Mouse (Mus musculus): ENCODE measurements around the gene Zbtb43.

Zbtb43 gene

GRCm38 (mm10) chr2:33468466-33469097, at the start of gene Zbtb43:
TSS of gene Zbtb43 (minus strand) at chr2:33468559.
- DNase-seq (ENCODE audit: low spot score) = peak; percentile 88

GRCm38 (mm10) chr2:33515856-33516255, 47.5 kb upstream of the Zbtb43 start:
- DNase-seq (ENCODE audit: low spot score) = no peak

- no peak for DNase-seq (ENCODE audit: low spot score)
These were observed 47.1 kb upstream of the Zbtb43 start for GRCm38 (mm10) chr2:33515431-33515830.

GRCm38 (mm10) chr2:33510791-33511190, 42.4 kb upstream of the Zbtb43 start:
- no peak for DNase-seq (ENCODE audit: low spot score)

GRCm38 (mm10) chr2:33502602-33503001, 34.2 kb upstream of the Zbtb43 start:
- no peak for DNase-seq (ENCODE audit: low spot score)

GRCm38 (mm10) chr2:33498280-33498679, 29.9 kb upstream of the Zbtb43 start:
- no peak for DNase-seq (ENCODE audit: low spot score)

GRCm38 (mm10) chr2:33495654-33496053, 27.3 kb upstream of the Zbtb43 start:
- DNase-seq (ENCODE audit: low spot score) = no peak

- no peak for DNase-seq (ENCODE audit: low spot score)
These were observed 23.7 kb upstream of the Zbtb43 start for GRCm38 (mm10) chr2:33492041-33492440.

- DNase-seq (ENCODE audit: low spot score) = no peak
These were observed 21.2 kb upstream of the Zbtb43 start for GRCm38 (mm10) chr2:33489565-33489964.

GRCm38 (mm10) chr2:33487332-33487731, 19.0 kb upstream of the Zbtb43 start:
- no peak for DNase-seq (ENCODE audit: low spot score)

GRCm38 (mm10) chr2:33486866-33487265, 18.5 kb upstream of the Zbtb43 start:
- peak; percentile 42 for DNase-seq (ENCODE audit: low spot score)

GRCm38 (mm10) chr2:33477961-33478755, 9.8 kb upstream of the Zbtb43 start:
- DNase-seq (ENCODE audit: low spot score) = no peak

GRCm38 (mm10) chr2:33475961-33476360, 7.6 kb upstream of the Zbtb43 start:
- no peak for DNase-seq (ENCODE audit: low spot score)

GRCm38 (mm10) chr2:33467546-33468465, 553 bp downstream of the Zbtb43 start:
- DNase-seq (ENCODE audit: low spot score) = no peak

GRCm38 (mm10) chr2:33465966-33466365, 2.4 kb downstream of the Zbtb43 start:
- no peak for DNase-seq (ENCODE audit: low spot score)

GRCm38 (mm10) chr2:33465215-33465614, 3.1 kb downstream of the Zbtb43 start:
- DNase-seq (ENCODE audit: low spot score) = no peak

- no peak for DNase-seq (ENCODE audit: low spot score)
These were observed 6.3 kb downstream of the Zbtb43 start for GRCm38 (mm10) chr2:33462066-33462465.

GRCm38 (mm10) chr2:33461066-33461465, 7.3 kb downstream of the Zbtb43 start:
- DNase-seq (ENCODE audit: low spot score) = no peak

GRCm38 (mm10) chr2:33459660-33460059, 8.7 kb downstream of the Zbtb43 start:
- no peak for DNase-seq (ENCODE audit: low spot score)

- no peak for DNase-seq (ENCODE audit: low spot score)
These were observed 11.7 kb downstream of the Zbtb43 start for GRCm38 (mm10) chr2:33456696-33457095.

- no peak for DNase-seq (ENCODE audit: low spot score)
These were observed 12.1 kb downstream of the Zbtb43 start for GRCm38 (mm10) chr2:33456242-33456641.

- no peak for DNase-seq (ENCODE audit: low spot score)
These were observed 13.0 kb downstream of the Zbtb43 start for GRCm38 (mm10) chr2:33455350-33455749.
